Mouse (Mus musculus) thymus, adult 2 months (tissue): ENCODE results near the gene Psg16.

ENCODE experiments used
- CTCF ChIP-seq: fragments of 200-500 bp; IDR thresholded peaks from 2 replicates; pipeline ENCODE4 v1.5.1; 2012; ENCODE audit warnings: mild to moderate bottlenecking, control low read depth, low read length, moderate library complexity, borderline replicate concordance; ENCODE audit not compliant: control insufficient read depth, poor library complexity, insufficient read depth; ENCODE audit errors: extremely low read depth
- POLR2A ChIP-seq: fragments of 200-500 bp; IDR thresholded peaks from 2 replicates; pipeline ENCODE4 v1.6.1; 2012; ENCODE audit warnings: mild to moderate bottlenecking, low read length, control low read depth, moderate library complexity; ENCODE audit not compliant: control insufficient read depth, poor library complexity, insufficient read depth; ENCODE audit errors: extremely low read depth

DNA sequence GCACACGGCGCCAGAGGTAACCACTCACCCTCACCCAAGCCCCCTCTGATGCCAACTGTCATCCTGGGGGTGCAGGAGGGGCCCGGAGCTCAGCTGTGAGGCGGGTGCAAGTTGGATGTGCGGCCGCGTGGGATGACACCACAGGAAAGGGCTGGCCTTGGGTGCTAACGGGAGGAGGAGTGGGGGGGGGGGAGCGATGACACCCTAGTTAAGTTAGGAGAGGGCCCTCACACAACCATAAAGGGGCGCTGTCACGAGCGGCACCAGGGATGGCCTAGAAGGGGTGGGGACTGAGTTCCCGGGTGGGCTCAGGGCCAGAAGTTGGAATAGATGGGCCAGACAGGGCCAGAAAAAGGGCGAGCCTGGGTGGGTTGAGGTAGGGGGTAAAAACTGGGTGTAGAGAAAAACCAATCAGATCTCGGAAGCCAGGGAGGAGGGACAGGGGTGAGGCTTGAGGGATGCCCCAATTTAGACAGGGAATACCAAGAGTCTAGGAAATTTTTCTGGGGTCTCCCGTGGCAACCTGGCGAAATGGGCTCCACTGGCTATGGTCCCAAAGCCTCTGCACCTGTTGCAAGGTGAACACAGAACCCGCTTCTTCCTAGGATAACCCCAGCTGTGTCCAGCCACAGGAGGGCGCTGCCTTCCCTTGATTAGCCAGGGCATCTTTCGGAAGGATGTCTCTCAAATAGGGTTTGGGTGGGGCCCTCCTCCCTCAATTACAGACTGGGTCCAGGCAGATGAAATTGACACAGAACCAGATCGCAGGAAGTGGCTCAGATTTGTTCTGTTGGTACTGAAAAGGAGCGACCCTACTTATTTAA is 12.8 kb upstream of the Psg16 start:
- no peak for TF ChIP-seq POLR2A
- peak; percentile 29; the same call in 1 of the 2 replicates for TF ChIP-seq CTCF
